Mouse (Mus musculus): ENCODE measurements around the gene Ppm1d.

Gene Ppm1d

DNA sequence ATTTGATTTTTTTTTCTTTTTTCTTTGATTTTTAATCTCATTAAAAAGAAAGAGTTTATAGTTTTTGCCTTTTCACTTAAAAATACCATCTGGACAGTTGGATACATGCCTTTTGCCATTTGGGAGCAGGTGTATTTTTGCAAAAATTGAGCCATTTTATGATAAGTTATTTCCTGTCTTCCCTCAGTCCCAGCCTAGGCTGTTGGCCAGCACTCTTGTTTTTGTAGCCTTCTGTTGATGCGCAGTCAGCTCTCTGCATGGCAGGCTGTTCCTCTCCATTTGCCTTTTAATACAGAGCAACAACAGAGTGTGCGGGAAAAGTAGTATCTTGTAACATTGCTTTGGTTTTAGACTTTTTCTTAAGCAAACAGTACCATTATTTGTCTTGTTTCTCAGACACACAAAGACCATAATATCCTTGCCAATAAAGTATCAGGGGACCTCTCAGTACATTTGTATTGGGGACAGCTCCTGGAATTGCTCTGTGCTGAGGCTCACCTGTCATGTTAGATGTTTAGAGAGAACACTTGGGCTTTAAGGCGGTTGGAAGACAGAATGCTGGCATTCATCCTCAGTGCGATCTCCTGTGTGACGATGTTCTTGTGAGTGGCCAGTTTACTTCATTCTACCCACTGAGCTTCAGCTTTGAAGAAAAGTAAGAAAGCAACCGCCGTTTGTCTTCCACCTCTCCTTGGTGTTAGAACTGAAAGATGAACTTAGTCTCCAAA, 18.3 kb downstream of the Ppm1d start:
- DNase-seq (ENCODE audit: low read depth, low spot score), result no peak

- no peak for DNase-seq (ENCODE audit: low read depth, low spot score)
Observed at GRCm38 (mm10) chr11:85334778-85335177, 23.7 kb downstream of the Ppm1d start.

DNA sequence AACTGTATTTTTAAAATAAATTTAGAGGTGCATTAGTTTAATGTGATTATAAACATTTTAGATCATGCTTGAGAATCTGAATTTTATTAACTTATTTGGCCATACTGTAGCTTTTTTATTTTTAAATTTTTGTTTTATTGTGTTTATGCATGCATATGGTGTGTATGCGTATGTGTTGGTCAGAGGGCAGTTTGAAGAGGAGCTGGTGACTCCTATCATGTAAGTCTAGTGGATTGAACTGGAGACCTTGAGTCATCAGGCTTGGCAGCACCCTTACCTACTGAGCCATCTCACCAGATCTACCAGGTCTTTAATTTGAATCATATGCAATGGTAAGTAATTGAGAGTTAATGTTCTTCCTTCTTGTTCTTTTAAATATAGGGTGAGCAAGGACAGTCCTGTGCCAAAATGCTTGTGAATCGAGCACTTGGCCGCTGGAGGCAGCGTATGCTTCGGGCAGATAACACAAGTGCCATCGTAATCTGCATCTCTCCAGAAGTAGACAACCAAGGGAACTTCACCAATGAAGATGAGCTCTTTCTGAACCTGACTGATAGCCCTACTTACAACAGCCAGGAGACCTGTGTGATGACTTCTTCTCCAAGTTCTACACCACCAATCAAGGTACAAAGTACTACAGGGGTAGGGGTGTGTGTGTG, 28.3 kb downstream of the Ppm1d start:
- DNase-seq (ENCODE audit: low read depth, low spot score), result no peak

DNA sequence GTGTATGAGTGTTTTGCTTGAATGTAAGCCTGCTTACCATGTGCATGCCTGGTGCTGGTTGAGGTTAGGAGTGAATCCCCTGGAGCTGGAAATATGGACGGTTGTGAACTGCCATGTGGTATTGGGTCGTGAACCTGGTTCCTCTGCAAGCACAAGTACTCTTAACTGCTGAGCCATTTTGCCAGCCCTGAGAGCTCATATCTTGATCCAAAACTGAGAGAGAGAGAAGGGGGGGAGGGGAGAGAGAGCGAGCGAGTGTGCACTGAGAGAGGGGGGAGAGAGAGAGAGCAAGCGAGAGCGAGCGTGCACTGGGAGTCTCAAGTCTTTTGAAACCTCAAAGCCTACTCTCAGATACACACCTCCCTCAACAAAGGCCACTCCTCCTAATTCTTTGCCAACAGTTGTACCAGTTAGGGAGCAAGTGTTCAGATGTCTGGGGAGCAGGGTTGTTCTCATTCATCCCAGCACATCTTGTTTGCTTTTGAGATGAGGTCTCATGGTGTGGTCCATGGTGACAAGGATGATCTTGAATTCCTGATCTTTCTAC, 29.1 kb downstream of the Ppm1d start:
- no peak for DNase-seq (ENCODE audit: low read depth, low spot score)

GRCm38 (mm10) chr11:85352539-85353380, 41.7 kb downstream of the Ppm1d start, which contains the start of gene Bcas3:
Bcas3 (plus strand) TSS chr11:85353167.
- peak; percentile 91 for DNase-seq (ENCODE audit: low read depth, low spot score)

GRCm38 (mm10) chr11:85353819-85354218, 42.8 kb downstream of the Ppm1d start:
- no peak for DNase-seq (ENCODE audit: low read depth, low spot score)

GRCm38 (mm10) chr11:85359641-85360040, 48.6 kb downstream of the Ppm1d start:
- DNase-seq (ENCODE audit: low read depth, low spot score), result no peak

DNA sequence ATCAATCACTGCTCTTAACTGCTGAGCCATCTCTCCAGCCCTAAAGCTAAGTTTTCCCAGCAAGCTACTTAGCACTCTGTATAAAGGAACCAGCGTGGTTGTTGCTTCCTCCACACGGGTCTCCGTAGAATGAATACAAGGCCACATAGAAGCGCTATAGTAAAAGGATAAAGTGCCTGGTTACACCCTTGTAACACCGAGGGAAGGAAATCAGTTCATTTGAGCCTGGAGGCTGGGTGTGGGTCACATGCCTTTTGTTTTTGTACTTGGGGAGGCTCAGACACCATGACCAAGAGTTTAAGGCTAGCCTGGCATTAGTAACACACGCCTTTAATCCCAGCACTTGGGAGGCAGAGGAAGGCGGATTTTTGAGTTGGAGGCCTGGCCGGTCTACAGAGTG, 50.6 kb downstream of the Ppm1d start:
- DNase-seq (ENCODE audit: low read depth, low spot score), result no peak

- DNase-seq (ENCODE audit: low read depth, low spot score), result no peak
Observed at GRCm38 (mm10) chr11:85366168-85366567, 55.1 kb downstream of the Ppm1d start.

GRCm38 (mm10) chr11:85367823-85368222, 56.8 kb downstream of the Ppm1d start:
- no peak for DNase-seq (ENCODE audit: low read depth, low spot score)

DNA sequence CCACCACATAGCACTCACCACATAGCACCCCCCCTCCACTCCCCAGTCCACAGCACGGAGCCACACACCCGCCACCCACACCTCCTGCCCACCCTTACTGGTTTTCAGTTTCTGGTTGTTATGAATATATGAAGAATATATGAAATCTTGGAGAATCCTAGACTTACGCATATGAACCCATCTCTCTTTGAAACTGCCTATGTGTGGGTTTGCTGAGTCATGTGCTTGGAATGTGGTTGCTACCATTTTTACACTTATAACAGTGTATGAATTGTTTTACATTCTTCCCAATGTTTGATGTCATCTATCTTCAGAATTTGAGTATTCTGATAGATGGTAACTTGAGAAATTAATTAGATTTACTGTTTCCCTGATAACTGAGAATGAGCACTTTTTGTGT, 68.0 kb downstream of the Ppm1d start:
- DNase-seq (ENCODE audit: low read depth, low spot score), result no peak

DNA sequence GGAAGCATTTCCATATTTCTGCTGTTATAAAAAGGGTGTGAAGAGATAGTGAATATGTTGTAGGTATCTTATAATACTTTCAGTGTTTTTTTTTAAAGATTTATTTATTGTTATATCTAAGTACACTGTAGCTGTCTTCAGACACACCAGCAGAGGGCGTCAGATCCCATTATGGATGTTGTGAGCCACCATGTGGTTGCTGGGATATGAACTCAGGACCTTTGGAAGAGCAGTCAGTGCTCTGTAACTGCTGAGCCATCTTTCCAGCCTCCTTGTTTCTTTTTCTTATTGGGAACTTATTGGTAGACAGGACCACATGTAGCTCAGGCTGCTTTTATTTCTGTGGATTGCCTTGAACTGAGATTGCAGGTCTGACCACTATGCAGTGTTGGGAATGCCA, 69.0 kb downstream of the Ppm1d start:
- DNase-seq (ENCODE audit: low read depth, low spot score), result no peak

GRCm38 (mm10) chr11:85382055-85382454, 71.0 kb downstream of the Ppm1d start:
- DNase-seq (ENCODE audit: low read depth, low spot score), result peak; percentile 54

GRCm38 (mm10) chr11:85383975-85384821, 73.2 kb downstream of the Ppm1d start:
- DNase-seq (ENCODE audit: low read depth, low spot score), result no peak

DNA sequence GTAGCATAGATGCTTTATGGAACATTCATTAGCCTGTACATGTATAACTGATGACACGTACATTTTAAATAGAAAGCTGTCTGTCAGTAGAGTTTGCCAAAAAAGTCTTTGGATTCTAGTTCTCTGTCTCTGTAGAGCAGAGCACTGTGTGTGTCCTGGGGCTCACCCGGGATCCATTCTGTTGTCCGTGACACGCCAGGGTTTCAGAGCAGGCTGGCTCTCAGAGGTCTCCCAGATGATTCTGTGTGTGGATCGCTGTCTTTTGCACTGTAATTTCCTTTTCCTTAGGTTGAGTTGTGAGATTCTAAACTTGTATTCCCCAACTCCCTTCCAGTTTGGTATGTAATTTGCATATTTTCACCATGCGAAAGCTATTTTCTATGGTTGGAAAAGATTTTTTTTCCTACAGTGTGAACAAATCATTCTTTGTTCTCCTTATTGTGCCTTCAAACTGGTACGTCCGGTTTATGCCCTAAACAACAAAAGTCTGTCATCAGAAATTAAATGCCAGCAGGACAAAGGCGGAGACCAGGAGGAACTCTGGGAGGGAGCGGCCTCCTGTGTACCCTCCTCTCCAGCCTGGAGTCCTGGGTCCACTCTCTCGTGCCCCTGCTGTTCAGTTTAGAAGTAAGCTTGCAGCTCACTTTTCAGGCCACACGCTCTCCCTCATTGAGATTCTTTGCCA, 81.3 kb downstream of the Ppm1d start:
- no peak for DNase-seq (ENCODE audit: low read depth, low spot score)

GRCm38 (mm10) chr11:85392864-85393220, 81.8 kb downstream of the Ppm1d start:
- DNase-seq (ENCODE audit: low read depth, low spot score), result no peak

DNA sequence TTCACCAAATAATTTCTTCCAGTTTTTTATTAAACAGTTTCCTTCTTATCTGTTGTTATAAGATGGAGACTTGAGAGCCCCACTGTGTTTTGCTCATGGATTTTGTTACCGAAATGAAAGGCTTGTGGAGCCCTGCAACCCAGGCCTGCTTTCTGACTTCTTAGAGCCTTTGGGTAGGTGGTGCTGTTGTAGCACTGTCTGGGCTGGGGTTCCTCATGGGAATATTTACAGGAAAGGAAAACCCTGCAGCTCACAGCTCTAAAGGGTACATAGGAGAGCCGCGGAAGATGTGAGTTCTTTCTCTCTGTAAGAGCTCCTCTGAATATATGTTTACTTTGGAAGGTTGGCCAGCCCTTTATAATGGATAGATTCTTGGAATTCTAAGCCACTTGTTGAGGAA, 82.9 kb downstream of the Ppm1d start:
- no peak for DNase-seq (ENCODE audit: low read depth, low spot score)

- DNase-seq (ENCODE audit: low read depth, low spot score), result no peak
Observed at GRCm38 (mm10) chr11:85395361-85395760, 84.3 kb downstream of the Ppm1d start.
